Mouse (Mus musculus) heart, embryonic 12.5 days (tissue): ENCODE results near the gene Spa17. TPM values are rescaled to one million over a fixed set of nuclear protein-coding genes. Genes with fewer than 3 reads are reported as not detected.

Experiments used
- ATAC-seq: fragments of 200-750 bp; cut with Nextera tagmentation; 2 replicates; pipeline ENCODE4 v1.8.0; 2017; ENCODE audit warnings: moderate TSS enrichment, moderate library complexity; ENCODE audit not compliant: insufficient number of reproducible peaks, low FRiP score
- H3K27ac ChIP-seq: fragments of 300-500 bp; sonication (generic); 2 replicates; pipeline ENCODE4 v1.5.1; 2016; ENCODE audit warnings: mild to moderate bottlenecking, moderate library complexity; ENCODE audit not compliant: poor library complexity, severe bottlenecking
- H3K27me3 ChIP-seq: fragments of 300-500 bp; sonication (generic); replicated peaks from 2 replicates; pipeline ENCODE4 v1.6.1; 2016; ENCODE audit warnings: mild to moderate bottlenecking, moderate library complexity
- H3K36me3 ChIP-seq: fragments of 300-500 bp; sonication (generic); 2 replicates; pipeline ENCODE4 v1.6.1; 2016; ENCODE audit warnings: mild to moderate bottlenecking, moderate library complexity
- H3K4me1 ChIP-seq: fragments of 300-500 bp; sonication (generic); replicated peaks from 2 replicates; pipeline ENCODE4 v1.6.1; 2016; ENCODE audit warnings: mild to moderate bottlenecking
- H3K4me2 ChIP-seq: fragments of 300-500 bp; sonication (generic); 2 replicates; pipeline ENCODE4 v1.6.1; 2016; ENCODE audit warnings: mild to moderate bottlenecking, moderate library complexity
- H3K4me3 ChIP-seq: fragments of 300-500 bp; sonication (generic); 2 replicates; pipeline ENCODE4 v1.5.1; 2016; ENCODE audit warnings: mild to moderate bottlenecking
- H3K9ac ChIP-seq: fragments of 300-500 bp; sonication (generic); 2 replicates; pipeline ENCODE4 v1.6.1; 2016; ENCODE audit warnings: mild to moderate bottlenecking, moderate library complexity
- H3K9me3 ChIP-seq: fragments of 300-500 bp; sonication (generic); replicated peaks from 2 replicates; pipeline ENCODE4 v1.6.1; 2016; ENCODE audit warnings: mild to moderate bottlenecking, moderate library complexity
- WGBS: fragments of 180-500 bp; shearing (Covaris S2); methylation state at CpG from one replicate; pipeline ENCODE4 v1.1.7; 2016; 5-methylcytosine and 5-hydroxymethylcytosine counted together
- polyA plus RNA-seq: library from polyadenylated mRNA; unstranded; fragments of >200 nt; fragmentation: Nextera tagmentation; extraction: Ambion mirVana; gene quantifications from 2 replicates; pipeline ENCODE4 v1.2.1, GENCODE M21; 2016

Spa17 gene
- 6.2 and 6.7 TPM in 2 replicates for polyA plus RNA-seq

- peak; percentile 97 for ATAC-seq
- no peaks in the 10 kb centered on the region for H3K36me3 ChIP-seq
- H3K4me1 ChIP-seq, result no peaks in the 10 kb centered on the region
- H3K27ac ChIP-seq, result peak within 1 kb of the TSS; percentile 75
- peak within 1 kb of the TSS; percentile 84 for H3K4me2 ChIP-seq
- H3K9me3 ChIP-seq, result no peaks in the 10 kb centered on the region
- no peaks in the 10 kb centered on the region for H3K27me3 ChIP-seq
- H3K4me3 ChIP-seq, result peak within 1 kb of the TSS; percentile 70
- under 1% methylated on average over 45 of the region's 45 CpGs for WGBS
- H3K9ac ChIP-seq, result peak within 1 kb of the TSS; percentile 84
Measured at GRCm38 (mm10) chr9:37613182-37613910, at the start of gene Spa17. Gene Spa17 (minus strand): TSS chr9:37613722.

- H3K4me2 ChIP-seq, result no peak overlapping the region
- 67% methylated on average over 1 of the region's 1 CpGs for WGBS
- no peak for ATAC-seq
Measured at GRCm38 (mm10) chr9:37663210-37663609, 49.7 kb upstream of the Spa17 start.

GRCm38 (mm10) chr9:37659413-37659812 is 45.9 kb upstream of the Spa17 start:
- H3K27ac ChIP-seq, result no peak overlapping the region
- H3K4me1 ChIP-seq, result peaks cover 16% of the 10 kb centered on the region
- WGBS, result 63% methylated on average over 6 of the region's 6 CpGs
- peaks cover 5% of the 10 kb centered on the region for H3K36me3 ChIP-seq
- no peaks in the 10 kb centered on the region for H3K27me3 ChIP-seq
- no peak for ATAC-seq
- H3K4me3 ChIP-seq, result no peak overlapping the region
- no peak overlapping the region for H3K4me2 ChIP-seq
- H3K9me3 ChIP-seq, result no peaks in the 10 kb centered on the region
- no peak overlapping the region for H3K9ac ChIP-seq

More at GRCm38 (mm10) chr9:37663210-37663609, 49.7 kb upstream of the Spa17 start:
- H3K36me3 ChIP-seq, result no peaks in the 10 kb centered on the region
- no peak overlapping the region for H3K9ac ChIP-seq
- H3K4me1 ChIP-seq, result peaks cover 25% of the 10 kb centered on the region
- H3K27me3 ChIP-seq, result no peaks in the 10 kb centered on the region
- H3K27ac ChIP-seq, result no peak overlapping the region
- H3K4me3 ChIP-seq, result no peak overlapping the region
- no peaks in the 10 kb centered on the region for H3K9me3 ChIP-seq

GRCm38 (mm10) chr9:37656931-37657481 is 43.5 kb upstream of the Spa17 start, which contains the start of gene Tbrg1:
Gene Tbrg1 (minus strand): TSS chr9:37657312.
- peak; percentile 88 for ATAC-seq
- Histone ChIP-seq H3K4me1 (peaks cover 20% of the 10 kb centered on the region), H3K4me3 (peak within 1 kb of the TSS; percentile 66), H3K27me3 (no peaks in the 10 kb centered on the region), H3K9me3 (no peaks in the 10 kb centered on the region), H3K36me3 (peaks cover 29% of the 10 kb centered on the region), H3K27ac (peak within 1 kb of the TSS; percentile 90), H3K4me2 (peak within 1 kb of the TSS; percentile 83), H3K9ac (peak within 1 kb of the TSS; percentile 84)
- WGBS, result under 1% methylated on average over 36 of the region's 36 CpGs

- H3K27me3 ChIP-seq, result no peaks in the 10 kb centered on the region
- H3K27ac ChIP-seq, result peak overlapping the region; percentile 90
- peaks cover 31% of the 10 kb centered on the region for H3K36me3 ChIP-seq
- H3K9ac ChIP-seq, result peak overlapping the region; percentile 84
- H3K4me3 ChIP-seq, result peak overlapping the region; percentile 66
- H3K9me3 ChIP-seq, result no peaks in the 10 kb centered on the region
- peak; percentile 19; the same call in 1 of the 2 replicates for ATAC-seq
- peaks cover 20% of the 10 kb centered on the region for H3K4me1 ChIP-seq
- H3K4me2 ChIP-seq, result peak overlapping the region; percentile 83
- WGBS, result 2% methylated on average over 10 of the region's 10 CpGs
Measured at GRCm38 (mm10) chr9:37656439-37656881, 42.9 kb upstream of the Spa17 start.

- H3K9me3 ChIP-seq, result no peaks in the 10 kb centered on the region
- no peak for ATAC-seq
- no peaks in the 10 kb centered on the region for H3K27me3 ChIP-seq
- peak overlapping the region; percentile 83 for H3K4me2 ChIP-seq
- 45% methylated on average over 8 of the region's 8 CpGs for WGBS
- peak overlapping the region; percentile 66 for H3K4me3 ChIP-seq
- H3K36me3 ChIP-seq, result peaks cover 36% of the 10 kb centered on the region
- 0 out of 2 replicates have a peak overlapping the region, but pooled peaks have one; percentile 90 for H3K27ac ChIP-seq
- peaks cover 20% of the 10 kb centered on the region for H3K4me1 ChIP-seq
- H3K9ac ChIP-seq, result peak overlapping the region; percentile 84
Measured at GRCm38 (mm10) chr9:37655961-37656360, 42.4 kb upstream of the Spa17 start.

GRCm38 (mm10) chr9:37653836-37654235 is 40.3 kb upstream of the Spa17 start:
- WGBS, result 31% methylated on average over 5 of the region's 5 CpGs
- H3K9ac ChIP-seq, result peak overlapping the region; percentile 40; the same call in 1 of the 2 replicates
- no peaks in the 10 kb centered on the region for H3K9me3 ChIP-seq
- H3K4me3 ChIP-seq, result no peak overlapping the region
- H3K27me3 ChIP-seq, result no peaks in the 10 kb centered on the region
- ATAC-seq, result no peak
- H3K4me2 ChIP-seq, result peak overlapping the region; percentile 1; the same call in 1 of the 2 replicates
- H3K36me3 ChIP-seq, result peaks cover 58% of the 10 kb centered on the region
- H3K27ac ChIP-seq, result peak overlapping the region; percentile 82
- H3K4me1 ChIP-seq, result peaks cover 20% of the 10 kb centered on the region

DNA sequence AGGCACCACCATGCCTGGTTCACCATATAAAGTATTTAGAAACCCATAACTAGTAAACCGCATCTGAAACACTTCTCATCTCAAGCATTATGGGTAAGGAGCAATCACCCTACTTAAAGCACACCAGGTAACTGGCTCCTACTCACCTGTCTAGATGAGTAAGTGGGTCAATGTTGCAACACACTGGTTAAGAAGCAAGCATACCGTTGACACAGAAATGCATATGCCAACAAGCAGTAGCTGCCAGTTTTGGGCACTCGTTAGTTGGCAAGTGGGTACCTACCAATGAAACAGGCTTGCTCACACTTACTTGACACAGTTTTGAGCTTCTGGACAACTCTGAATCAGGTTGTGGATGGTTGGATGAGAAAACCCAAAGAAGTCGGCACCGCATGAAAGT is 37.1 kb upstream of the Spa17 start:
- Histone ChIP-seq H3K9ac (no peak overlapping the region), H3K4me1 (peaks cover 17% of the 10 kb centered on the region), H3K4me3 (no peak overlapping the region), H3K27me3 (no peaks in the 10 kb centered on the region), H3K9me3 (no peaks in the 10 kb centered on the region), H3K27ac (no peak overlapping the region), H3K36me3 (peaks cover 76% of the 10 kb centered on the region), H3K4me2 (no peak overlapping the region)
- 94% methylated on average over 5 of the region's 5 CpGs for WGBS
- no peak for ATAC-seq

GRCm38 (mm10) chr9:37646246-37646645 is 32.7 kb upstream of the Spa17 start:
- H3K4me2 ChIP-seq, result no peak overlapping the region
- H3K4me1 ChIP-seq, result no peaks in the 10 kb centered on the region
- no peak overlapping the region for H3K27ac ChIP-seq
- 75% methylated on average over 3 of the region's 3 CpGs for WGBS
- H3K27me3 ChIP-seq, result no peaks in the 10 kb centered on the region
- no peak overlapping the region for H3K9ac ChIP-seq
- no peaks in the 10 kb centered on the region for H3K9me3 ChIP-seq
- no peak overlapping the region for H3K4me3 ChIP-seq
- no peak for ATAC-seq
- H3K36me3 ChIP-seq, result peaks cover 46% of the 10 kb centered on the region

- Histone ChIP-seq H3K27ac (no peak overlapping the region), H3K4me2 (no peak overlapping the region), H3K4me1 (no peaks in the 10 kb centered on the region), H3K36me3 (peaks cover 3% of the 10 kb centered on the region), H3K9ac (no peak overlapping the region), H3K27me3 (no peaks in the 10 kb centered on the region), H3K4me3 (no peak overlapping the region), H3K9me3 (no peaks in the 10 kb centered on the region)
- WGBS, result 77% methylated on average over 3 of the region's 3 CpGs
- no peak for ATAC-seq
Measured at GRCm38 (mm10) chr9:37638721-37639120, 25.2 kb upstream of the Spa17 start.

DNA sequence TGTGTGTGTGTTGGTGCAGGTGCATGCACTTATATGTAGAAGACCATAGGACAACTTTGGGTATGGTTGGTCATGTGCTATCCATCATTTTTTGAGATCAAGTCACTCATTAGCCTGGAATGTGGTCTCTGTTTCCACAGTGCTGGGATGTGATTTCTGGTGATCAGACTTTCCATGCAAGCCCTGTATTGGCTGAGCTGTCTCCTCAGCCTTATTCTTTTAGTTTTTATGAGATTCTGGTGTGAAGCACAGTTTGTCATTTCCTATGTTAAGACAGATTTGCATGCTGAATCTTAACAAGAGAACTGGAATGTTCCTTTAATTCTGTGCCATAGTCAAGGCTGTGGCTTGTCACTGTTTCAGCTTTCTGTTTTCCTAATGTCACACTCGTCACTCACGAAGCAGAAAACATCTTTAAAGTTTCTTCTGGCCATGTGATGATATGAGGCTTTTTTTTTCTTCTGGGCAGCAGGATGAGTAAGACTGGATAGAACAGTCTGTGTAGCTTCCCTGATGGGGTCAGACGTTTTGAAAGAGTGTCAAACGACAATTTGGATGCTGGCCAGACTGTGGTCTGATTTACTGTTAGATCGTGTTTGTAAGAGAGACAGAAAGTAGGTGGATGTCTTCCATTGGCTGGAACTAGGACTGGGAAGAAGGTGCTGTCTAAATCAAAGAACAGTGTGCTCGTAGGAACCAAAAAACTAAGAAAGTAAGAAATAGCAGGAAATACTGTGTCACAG is 23.4 kb upstream of the Spa17 start:
- no peak overlapping the region for H3K27ac ChIP-seq
- H3K9ac ChIP-seq, result no peak overlapping the region
- no peaks in the 10 kb centered on the region for H3K27me3 ChIP-seq
- no peak for ATAC-seq
- no peaks in the 10 kb centered on the region for H3K4me1 ChIP-seq
- no peak overlapping the region for H3K4me2 ChIP-seq
- 49% methylated on average over 6 of the region's 6 CpGs for WGBS
- H3K36me3 ChIP-seq, result no peaks in the 10 kb centered on the region
- H3K9me3 ChIP-seq, result no peaks in the 10 kb centered on the region
- no peak overlapping the region for H3K4me3 ChIP-seq
